Mouse (Mus musculus) neural tube, embryonic 13.5 days (tissue): Measurements from ENCODE around the gene Etv5. TPM values are rescaled to one million over a fixed set of nuclear protein-coding genes. Genes with fewer than 3 reads are reported as not detected.
A peak's percentile ranks its signal among the peaks of the same experiment; 100 is the strongest.
"Not testable (repeated sequence)": the region's sequence is repeated elsewhere in the genome, so short reads cannot be mapped to it uniquely, and the experiment has no call there.

ENCODE experiments used
- ATAC-seq: fragments of 200-750 bp; cut with Nextera tagmentation; 2 replicates; pipeline ENCODE4 v1.8.0; 2017; ENCODE audit warnings: low read depth, mild to moderate bottlenecking, moderate TSS enrichment, moderate library complexity
- H3K27ac ChIP-seq: fragments of 300-500 bp; sonication (generic); replicated peaks from 2 replicates; pipeline ENCODE4 v1.5.1; 2015; ENCODE audit warnings: moderate library complexity, mild to moderate bottlenecking, inconsistent platforms
- H3K27me3 ChIP-seq: fragments of 300-500 bp; sonication (generic); 2 replicates; pipeline ENCODE4 v1.6.1; 2015; ENCODE audit warnings: mild to moderate bottlenecking, inconsistent platforms
- H3K36me3 ChIP-seq: fragments of 300-500 bp; sonication (generic); 2 replicates; pipeline ENCODE4 v1.6.1; 2015; ENCODE audit warnings: mild to moderate bottlenecking, inconsistent platforms
- H3K4me1 ChIP-seq: fragments of 300-500 bp; sonication (generic); replicated peaks from 2 replicates; pipeline ENCODE4 v1.6.1; 2015; ENCODE audit warnings: inconsistent platforms
- H3K4me2 ChIP-seq: fragments of 300-500 bp; sonication (generic); 2 replicates; pipeline ENCODE4 v1.6.1; 2015; ENCODE audit warnings: inconsistent platforms, mild to moderate bottlenecking, moderate library complexity
- H3K4me3 ChIP-seq: fragments of 300-500 bp; sonication (generic); 2 replicates; pipeline ENCODE4 v1.5.1; 2015; ENCODE audit warnings: mild to moderate bottlenecking, inconsistent platforms
- H3K9ac ChIP-seq: fragments of 300-500 bp; sonication (generic); 2 replicates; pipeline ENCODE4 v1.6.1; 2015; ENCODE audit warnings: moderate library complexity, mild to moderate bottlenecking, inconsistent platforms
- H3K9me3 ChIP-seq: fragments of 300-500 bp; sonication (generic); 2 replicates; pipeline ENCODE4 v1.6.1; 2016; ENCODE audit warnings: inconsistent platforms
- WGBS: fragments of 180-500 bp; shearing (Covaris S2); methylation state at CpG from one replicate; pipeline ENCODE4 v1.1.7; 2015; 5-methylcytosine and 5-hydroxymethylcytosine counted together
- polyA plus RNA-seq: library from polyadenylated mRNA; unstranded; fragments of >200 nt; fragmentation: Nextera tagmentation; extraction: Ambion mirVana; gene quantifications from 2 replicates; pipeline ENCODE4 v1.2.1, GENCODE M21; 2015

The Etv5 gene
- polyA plus RNA-seq, 1 experiment from 2014 or later: 28.1 TPM

GRCm38 (mm10) chr16:22387731-22388130 is 51.8 kb downstream of the Etv5 start:
- no peak overlapping the region for H3K9ac ChIP-seq
- no peak for ATAC-seq
- peak overlapping the region; percentile 57; the same call in 1 of the 2 replicates for H3K27ac ChIP-seq
- peaks cover 23% of the 10 kb centered on the region; the same call in 1 of the 2 replicates for H3K4me1 ChIP-seq
- 92% methylated on average over 6 of the region's 6 CpGs for WGBS
- no peak overlapping the region for H3K4me2 ChIP-seq
- no peak overlapping the region for H3K4me3 ChIP-seq
- no peaks in the 10 kb centered on the region for H3K9me3 ChIP-seq
- no peaks in the 10 kb centered on the region for H3K36me3 ChIP-seq
- no peaks in the 10 kb centered on the region for H3K27me3 ChIP-seq

- H3K4me1 ChIP-seq: peaks cover 10% of the 10 kb centered on the region; the same call in 1 of the 2 replicates
- 92% methylated on average over 6 of the region's 7 CpGs for WGBS
- not testable (repeated sequence) for ATAC-seq
These were observed 57.5 kb downstream of the Etv5 start for GRCm38 (mm10) chr16:22382018-22382417.

GRCm38 (mm10) chr16:22380981-22381380 is 58.5 kb downstream of the Etv5 start:
- Histone ChIP-seq H3K36me3 (no peaks in the 10 kb centered on the region), H3K4me1 (peaks cover 10% of the 10 kb centered on the region; the same call in 1 of the 2 replicates), H3K27me3 (no peaks in the 10 kb centered on the region), H3K27ac (no peak overlapping the region; the same call in 1 of the 2 replicates), H3K4me3 (no peak overlapping the region), H3K9ac (no peak overlapping the region), H3K9me3 (no peaks in the 10 kb centered on the region), H3K4me2 (no peak overlapping the region)
- WGBS: 73% methylated on average over 8 of the region's 8 CpGs
- ATAC-seq: no peak

More at GRCm38 (mm10) chr16:22382018-22382417, 57.5 kb downstream of the Etv5 start:
- not testable (repeated sequence) for H3K9ac ChIP-seq, H3K36me3 ChIP-seq, H3K4me3 ChIP-seq, H3K27ac ChIP-seq, H3K27me3 ChIP-seq, H3K9me3 ChIP-seq, H3K4me2 ChIP-seq

GRCm38 (mm10) chr16:22379986-22380385 is 59.5 kb downstream of the Etv5 start:
- WGBS: 8% methylated on average over 8 of the region's 8 CpGs
- H3K4me1 ChIP-seq: peaks cover 10% of the 10 kb centered on the region; the same call in 1 of the 2 replicates
- no peaks in the 10 kb centered on the region for H3K36me3 ChIP-seq
- no peaks in the 10 kb centered on the region for H3K9me3 ChIP-seq
- H3K27me3 ChIP-seq: no peaks in the 10 kb centered on the region
- ATAC-seq: peak; percentile 75
- H3K4me3 ChIP-seq: no peak overlapping the region
- no peak overlapping the region for H3K9ac ChIP-seq
- no peak overlapping the region for H3K4me2 ChIP-seq
- H3K27ac ChIP-seq: peak overlapping the region; percentile 46; the same call in 1 of the 2 replicates

GRCm38 (mm10) chr16:22379342-22379741 is 60.2 kb downstream of the Etv5 start:
- H3K4me1 ChIP-seq: peaks cover 10% of the 10 kb centered on the region; the same call in 1 of the 2 replicates
- H3K4me3 ChIP-seq: no peak overlapping the region
- H3K4me2 ChIP-seq: no peak overlapping the region
- H3K27me3 ChIP-seq: no peaks in the 10 kb centered on the region
- no peak overlapping the region for H3K9ac ChIP-seq
- H3K27ac ChIP-seq: no peak overlapping the region
- H3K9me3 ChIP-seq: no peaks in the 10 kb centered on the region
- no peak for ATAC-seq
- WGBS: 92% methylated on average over 4 of the region's 4 CpGs
- H3K36me3 ChIP-seq: no peaks in the 10 kb centered on the region

GRCm38 (mm10) chr16:22377714-22378113 is 61.8 kb downstream of the Etv5 start:
- H3K27me3 ChIP-seq: no peaks in the 10 kb centered on the region
- peaks cover 10% of the 10 kb centered on the region; the same call in 1 of the 2 replicates for H3K4me1 ChIP-seq
- no peak for ATAC-seq
- H3K27ac ChIP-seq: no peak overlapping the region
- no peaks in the 10 kb centered on the region for H3K9me3 ChIP-seq
- no peak overlapping the region for H3K9ac ChIP-seq
- H3K36me3 ChIP-seq: no peaks in the 10 kb centered on the region
- 71% methylated on average over 3 of the region's 3 CpGs for WGBS
- H3K4me3 ChIP-seq: no peak overlapping the region
- H3K4me2 ChIP-seq: no peak overlapping the region

GRCm38 (mm10) chr16:22374898-22375297 is 64.6 kb downstream of the Etv5 start:
- no peaks in the 10 kb centered on the region for H3K27me3 ChIP-seq
- no peaks in the 10 kb centered on the region for H3K36me3 ChIP-seq
- WGBS: 75% methylated on average over 2 of the region's 2 CpGs
- no peak overlapping the region for H3K4me2 ChIP-seq
- no peak overlapping the region for H3K9ac ChIP-seq
- H3K27ac ChIP-seq: no peak overlapping the region
- no peak for ATAC-seq
- H3K9me3 ChIP-seq: no peaks in the 10 kb centered on the region
- peaks cover 3% of the 10 kb centered on the region; the same call in 1 of the 2 replicates for H3K4me1 ChIP-seq
- no peak overlapping the region for H3K4me3 ChIP-seq

GRCm38 (mm10) chr16:22372701-22373124 is 66.8 kb downstream of the Etv5 start:
- H3K9me3 ChIP-seq: no peaks in the 10 kb centered on the region
- H3K9ac ChIP-seq: no peak overlapping the region
- 36% methylated on average over 10 of the region's 10 CpGs for WGBS
- no peaks in the 10 kb centered on the region for H3K27me3 ChIP-seq
- no peaks in the 10 kb centered on the region for H3K4me1 ChIP-seq
- H3K27ac ChIP-seq: no peak overlapping the region
- no peak overlapping the region for H3K4me3 ChIP-seq
- no peak for ATAC-seq
- no peak overlapping the region for H3K4me2 ChIP-seq
- no peaks in the 10 kb centered on the region for H3K36me3 ChIP-seq

GRCm38 (mm10) chr16:22372225-22372624 is 67.3 kb downstream of the Etv5 start:
- Histone ChIP-seq H3K27me3 (no peaks in the 10 kb centered on the region), H3K4me2 (no peak overlapping the region), H3K27ac (no peak overlapping the region), H3K4me3 (no peak overlapping the region), H3K9me3 (no peaks in the 10 kb centered on the region), H3K4me1 (no peaks in the 10 kb centered on the region), H3K9ac (no peak overlapping the region), H3K36me3 (no peaks in the 10 kb centered on the region)
- ATAC-seq: no peak
- 73% methylated on average over 1 of the region's 1 CpGs for WGBS

- Histone ChIP-seq H3K4me1 (no peaks in the 10 kb centered on the region), H3K4me2 (no peak overlapping the region), H3K27me3 (no peaks in the 10 kb centered on the region), H3K4me3 (no peak overlapping the region), H3K9ac (no peak overlapping the region), H3K27ac (no peak overlapping the region), H3K9me3 (no peaks in the 10 kb centered on the region), H3K36me3 (no peaks in the 10 kb centered on the region)
- ATAC-seq: no peak
- WGBS: 91% methylated on average over 7 of the region's 7 CpGs
These were observed 72.4 kb downstream of the Etv5 start for GRCm38 (mm10) chr16:22367099-22367498.

GRCm38 (mm10) chr16:22366040-22366439 is 73.5 kb downstream of the Etv5 start:
- no peak overlapping the region for H3K9ac ChIP-seq
- no peaks in the 10 kb centered on the region for H3K9me3 ChIP-seq
- no peaks in the 10 kb centered on the region for H3K4me1 ChIP-seq
- H3K4me2 ChIP-seq: no peak overlapping the region
- H3K27ac ChIP-seq: no peak overlapping the region
- H3K36me3 ChIP-seq: no peaks in the 10 kb centered on the region
- ATAC-seq: no peak
- no peaks in the 10 kb centered on the region for H3K27me3 ChIP-seq
- H3K4me3 ChIP-seq: no peak overlapping the region
- WGBS: 89% methylated on average over 7 of the region's 7 CpGs

- H3K36me3 ChIP-seq: no peaks in the 10 kb centered on the region
- no peak overlapping the region for H3K4me3 ChIP-seq
- H3K4me2 ChIP-seq: no peak overlapping the region
- no peaks in the 10 kb centered on the region for H3K4me1 ChIP-seq
- H3K27ac ChIP-seq: no peak overlapping the region
- H3K9me3 ChIP-seq: no peaks in the 10 kb centered on the region
- no peak overlapping the region for H3K9ac ChIP-seq
- H3K27me3 ChIP-seq: no peaks in the 10 kb centered on the region
- WGBS: 65% methylated on average over 3 of the region's 3 CpGs
- ATAC-seq: no peak
These were observed 73.9 kb downstream of the Etv5 start for GRCm38 (mm10) chr16:22365596-22365995.

- Histone ChIP-seq H3K36me3 (no peaks in the 10 kb centered on the region), H3K4me1 (peaks cover 11% of the 10 kb centered on the region), H3K4me3 (no peak overlapping the region), H3K9me3 (no peaks in the 10 kb centered on the region), H3K4me2 (peak overlapping the region; percentile 27), H3K9ac (no peak overlapping the region), H3K27ac (no peak overlapping the region), H3K27me3 (no peaks in the 10 kb centered on the region)
- no peak for ATAC-seq
- WGBS: 35% methylated on average over 18 of the region's 18 CpGs
These were observed 80.7 kb downstream of the Etv5 start for GRCm38 (mm10) chr16:22358701-22359354.
